Mouse (Mus musculus): ENCODE data around the gene Olfr239. TPM values are rescaled to one million over a fixed set of nuclear protein-coding genes. Genes with fewer than 3 reads are reported as not detected.
"Not testable (repeated sequence)": the region's sequence is repeated elsewhere in the genome, so short reads cannot be mapped to it uniquely, and the experiment has no call there.

Olfr239 gene
- polyA plus RNA-seq (2015; fragmentation: Nextera tagmentation; extraction: Ambion mirVana) = not detected in 2 replicates

- not testable (repeated sequence) for H3K9me3 ChIP-seq (ENCODE audit: control insufficient read depth, low read length); H3K27me3 ChIP-seq (ENCODE audit: control insufficient read depth, insufficient read depth, low read length); H3K27ac ChIP-seq (replicated peaks); ATAC-seq (ENCODE audit: low FRiP score, low TSS enrichment); H3K4me1 ChIP-seq (replicated peaks; ENCODE audit: control insufficient read depth, insufficient read depth); H3K4me2 ChIP-seq (replicated peaks; ENCODE audit: low read depth); H3K9ac ChIP-seq (ENCODE audit: low read length); H3K4me3 ChIP-seq (ENCODE audit: low read depth, low read length); DNase-seq (ENCODE audit: low spot score); H3K36me3 ChIP-seq (ENCODE audit: control insufficient read depth, insufficient read depth, low read length)
- WGBS = no CpG with 5 or more reads among the region's 2 CpGs
These were observed at the start of gene Olfr239 for GRCm38 (mm10) chr17:33191002-33191401. Olfr239 (plus strand) TSS chr17:33191302.

GRCm38 (mm10) chr17:33168147-33168546 lies 23.0 kb upstream of the Olfr239 start, which contains the start of gene Olfr55:
Olfr55 (plus strand) TSS chr17:33168447.
- H3K27me3 ChIP-seq (ENCODE audit: control insufficient read depth, insufficient read depth, low read length); H3K4me2 ChIP-seq (replicated peaks; ENCODE audit: low read depth); H3K27ac ChIP-seq (replicated peaks); H3K4me1 ChIP-seq (replicated peaks; ENCODE audit: control insufficient read depth, insufficient read depth); DNase-seq (ENCODE audit: low spot score); H3K4me3 ChIP-seq (ENCODE audit: low read depth, low read length); H3K9me3 ChIP-seq (ENCODE audit: control insufficient read depth, low read length); ATAC-seq (ENCODE audit: low FRiP score, low TSS enrichment); H3K9ac ChIP-seq (ENCODE audit: low read length); H3K36me3 ChIP-seq (ENCODE audit: control insufficient read depth, insufficient read depth, low read length): not testable (repeated sequence)
- 80% methylated on average over 1 of the region's 1 CpGs for WGBS

GRCm38 (mm10) chr17:33221590-33221989 lies 30.5 kb downstream of the Olfr239 start, which contains the start of gene Olfr1564:
Olfr1564 (minus strand) TSS chr17:33221690.
- DNase-seq (ENCODE audit: low spot score) (no peak), ATAC-seq (ENCODE audit: low FRiP score, low TSS enrichment) (no peak)
- Histone ChIP-seq H3K9me3 (ENCODE audit: control insufficient read depth, low read length) (0 out of 2 replicates have a peak, but pooled peaks cover 4% of the 10 kb centered on the region), H3K4me3 (ENCODE audit: low read depth, low read length) (no peak within 1 kb of the TSS), H3K27me3 (ENCODE audit: control insufficient read depth, insufficient read depth, low read length) (no peaks in the 10 kb centered on the region), H3K4me2 (replicated peaks; ENCODE audit: low read depth) (no peak within 1 kb of the TSS), H3K27ac (replicated peaks) (no peak within 1 kb of the TSS), H3K36me3 (ENCODE audit: control insufficient read depth, insufficient read depth, low read length) (no peaks in the 10 kb centered on the region), H3K4me1 (replicated peaks; ENCODE audit: control insufficient read depth, insufficient read depth) (no peaks in the 10 kb centered on the region), H3K9ac (ENCODE audit: low read length) (no peak within 1 kb of the TSS)
- TF ChIP-seq CTCF (IDR thresholded peaks at IDR 0.05; ENCODE audit: low read depth) (no peak), EP300 (optimal IDR thresholded peaks at IDR 0.05) (no peak)
- 79% methylated on average over 2 of the region's 2 CpGs for WGBS

DNA sequence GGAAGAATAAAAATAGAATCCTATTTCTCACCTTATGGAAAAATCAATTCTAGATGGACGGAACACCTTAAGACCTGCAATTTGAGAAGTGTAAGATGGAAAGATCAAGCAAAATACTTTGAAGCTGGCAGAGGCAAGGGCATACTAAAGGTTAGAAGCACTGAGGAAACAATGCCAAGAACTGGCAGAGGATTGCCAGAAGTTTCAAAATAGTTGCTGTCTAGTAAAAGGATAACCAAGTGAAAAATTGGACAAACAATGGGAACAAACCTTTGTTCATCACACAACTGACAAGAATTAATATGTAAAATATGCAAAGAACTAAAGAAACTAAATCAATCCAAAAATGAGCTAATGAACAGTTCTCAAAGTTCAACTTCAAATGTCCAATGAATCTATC lies 45.5 kb downstream of the Olfr239 start:
- not testable (repeated sequence) for H3K4me2 ChIP-seq (replicated peaks; ENCODE audit: low read depth); H3K27me3 ChIP-seq (ENCODE audit: control insufficient read depth, insufficient read depth, low read length); H3K4me3 ChIP-seq (ENCODE audit: low read depth, low read length); H3K36me3 ChIP-seq (ENCODE audit: control insufficient read depth, insufficient read depth, low read length); DNase-seq (ENCODE audit: low spot score); ATAC-seq (ENCODE audit: low FRiP score, low TSS enrichment); H3K4me1 ChIP-seq (replicated peaks; ENCODE audit: control insufficient read depth, insufficient read depth); H3K9ac ChIP-seq (ENCODE audit: low read length); H3K27ac ChIP-seq (replicated peaks); H3K9me3 ChIP-seq (ENCODE audit: control insufficient read depth, low read length)
- 90% methylated on average over 1 of the region's 1 CpGs for WGBS

Other genes starting within 250 kb of the Olfr239 start
- gene Cyp4f13, start 243.9 kb upstream of the Olfr239 start, polyA plus RNA-seq (2015; fragmentation: Nextera tagmentation; extraction: Ambion mirVana) = 15.5 and 19.2 TPM in 2 replicates
- 5.6 and 6.4 TPM in 2 replicates for gene Zfp472, start 225.5 kb upstream of the Olfr239 start, polyA plus RNA-seq (2015; fragmentation: Nextera tagmentation; extraction: Ambion mirVana)
- 4.6 TPM in 2 replicates for gene Zfp952, start 198.2 kb upstream of the Olfr239 start, polyA plus RNA-seq (2015; fragmentation: Nextera tagmentation; extraction: Ambion mirVana)
- 3.1 and 3.2 TPM in 2 replicates for gene Zfp763, start 157.9 kb upstream of the Olfr239 start, polyA plus RNA-seq (2015; fragmentation: Nextera tagmentation; extraction: Ambion mirVana)
- not detected in 2 replicates for gene 4921501E09Rik, start 123.2 kb upstream of the Olfr239 start, polyA plus RNA-seq (2015; fragmentation: Nextera tagmentation; extraction: Ambion mirVana)
- gene Zfp563, start 102.0 kb upstream of the Olfr239 start, polyA plus RNA-seq (2015; fragmentation: Nextera tagmentation; extraction: Ambion mirVana) = 2.5 and 3.7 TPM in 2 replicates
- gene Morc2b, start 51.6 kb upstream of the Olfr239 start, polyA plus RNA-seq (2015; fragmentation: Nextera tagmentation; extraction: Ambion mirVana) = 0.02 TPM in 1 of 2 replicates, not detected in the other
- gene Olfr55, start 22.9 kb upstream of the Olfr239 start, polyA plus RNA-seq (2015; fragmentation: Nextera tagmentation; extraction: Ambion mirVana) = not detected in 2 replicates
- 0.02 TPM in 1 of 2 replicates, not detected in the other for gene Olfr1564, start 30.4 kb downstream of the Olfr239 start, polyA plus RNA-seq (2015; fragmentation: Nextera tagmentation; extraction: Ambion mirVana)
- gene Zfp955a, start 63.8 kb downstream of the Olfr239 start, polyA plus RNA-seq (2015; fragmentation: Nextera tagmentation; extraction: Ambion mirVana) = 6.1 and 6.7 TPM in 2 replicates
- gene Olfr63, start 73.4 kb downstream of the Olfr239 start, polyA plus RNA-seq (2015; fragmentation: Nextera tagmentation; extraction: Ambion mirVana) = 0.04 TPM in 1 of 2 replicates, not detected in the other
- gene Zfp955b, start 98.2 kb downstream of the Olfr239 start, polyA plus RNA-seq (2015; fragmentation: Nextera tagmentation; extraction: Ambion mirVana) = 4.5 and 4.9 TPM in 2 replicates
- 3.2 and 3.6 TPM in 2 replicates for gene Zfp81, start 167.6 kb downstream of the Olfr239 start, polyA plus RNA-seq (2015; fragmentation: Nextera tagmentation; extraction: Ambion mirVana)
- 6.0 and 6.1 TPM in 2 replicates for gene Zfp101, start 203.3 kb downstream of the Olfr239 start, polyA plus RNA-seq (2015; fragmentation: Nextera tagmentation; extraction: Ambion mirVana)
- not detected in 2 replicates for gene Actl9, start 241.6 kb downstream of the Olfr239 start, polyA plus RNA-seq (2015; fragmentation: Nextera tagmentation; extraction: Ambion mirVana)